Mouse (Mus musculus): ENCODE data around the gene Cnnm1. TPM values are rescaled to one million over a fixed set of nuclear protein-coding genes. Genes with fewer than 3 reads are reported as not detected.

Gene Cnnm1
- 0.14 TPM in 1 of 2 replicates, not detected in the other for total RNA-seq (2023)

DNA sequence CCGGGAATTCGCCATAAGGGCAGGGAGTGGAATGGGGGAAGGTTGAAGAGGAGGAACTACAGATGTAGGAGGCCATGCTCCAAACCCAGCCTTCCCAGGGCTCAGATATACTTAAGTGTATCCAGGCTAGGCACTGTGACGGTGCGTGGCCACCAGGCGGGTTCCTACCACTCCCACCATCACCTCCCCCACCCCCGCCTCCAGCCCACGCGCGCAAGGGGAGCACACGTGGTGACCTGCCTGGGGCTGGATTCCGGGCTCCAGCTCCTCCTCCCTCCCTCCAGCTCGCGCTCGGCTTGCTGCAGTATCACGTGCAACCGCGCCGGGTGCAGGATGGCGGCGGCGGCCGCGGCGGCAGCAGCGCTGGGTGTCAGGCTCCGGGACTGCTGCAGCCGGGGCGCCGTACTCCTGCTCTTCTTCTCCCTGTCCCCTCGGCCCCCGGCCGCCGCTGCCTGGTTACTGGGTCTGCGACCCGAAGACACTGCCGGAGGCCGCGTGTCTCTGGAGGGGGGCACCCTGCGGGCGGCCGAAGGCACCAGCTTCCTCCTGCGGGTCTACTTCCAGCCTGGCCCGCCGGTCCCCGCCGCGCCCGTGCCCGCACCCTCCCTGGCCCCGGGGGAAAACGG is at the start of gene Cnnm1:
TSS of gene Cnnm1 (plus strand) at position 325 of the 626 bp plus-strand sequence.

GRCm38 (mm10) chr19:43524187-43525103 is 84.2 kb downstream of the Cnnm1 start, which contains the start of gene Got1:
Gene Got1, minus strand, starts transcription at chr19:43524605.

Other genes with a start within 250 kb of the Cnnm1 start
- gene Hpse2, start 52.1 kb upstream of the Cnnm1 start, total RNA-seq (2023) = not detected in 2 replicates
- gene Got1, start 84.2 kb downstream of the Cnnm1 start, total RNA-seq (2023) = 24.5 and 39.0 TPM in 2 replicates
- not detected in 2 replicates for gene Nkx2-3, start 171.9 kb downstream of the Cnnm1 start, total RNA-seq (2023)
- 51.7 and 53.3 TPM in 2 replicates for gene Slc25a28, start 234.4 kb downstream of the Cnnm1 start, total RNA-seq (2023)
- gene Entpd7, start 249.2 kb downstream of the Cnnm1 start, total RNA-seq (2023) = 26.7 and 32.6 TPM in 2 replicates